ENCODE assay signal across 8 mouse cellular contexts in the genomic region with DNA sequence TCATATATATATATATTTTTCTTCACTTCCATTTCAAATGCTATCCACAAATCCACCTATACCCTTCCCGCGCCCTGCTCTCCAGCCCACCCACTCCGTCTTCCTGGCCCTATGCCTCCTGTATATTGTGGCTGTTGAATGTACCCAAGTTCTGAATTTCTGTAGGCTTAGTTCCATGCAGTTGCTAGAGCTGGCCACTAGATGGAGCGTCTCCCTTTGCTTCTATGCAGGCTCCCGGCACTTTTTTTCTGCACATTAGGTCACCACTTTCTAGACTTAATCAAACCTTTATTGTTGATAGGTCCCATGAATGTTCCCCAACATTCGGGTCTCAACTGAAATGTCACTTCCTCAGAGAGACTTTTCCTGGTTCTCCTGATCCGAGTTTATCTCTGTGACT. TPM values are rescaled to one million over a fixed set of nuclear protein-coding genes. Genes with fewer than 3 reads are reported as not detected.
A peak's percentile ranks its signal among the peaks of the same experiment; 100 is the strongest.
DNase-seq lines count a peak whose midpoint lies in the region; ATAC-seq lines count a peak whose summit lies in the region.

No protein-coding gene starts in this region.

- DNase-seq in cerebellum, adult 11 months: peak; percentile 22
- DNase-seq in ovary, postnatal 14 days (ENCODE audit: low spot score): peak; percentile 22
- DNase-seq in ovary, adult 18-20 months (ENCODE audit: low spot score): no peak
- peak; percentile 25 for DNase-seq in cerebellum, adult 9-11 months
- DNase-seq in heart, postnatal 36 days: peak; percentile 22 to 38
- peak; percentile 23 to 25 for DNase-seq in lung, adult 18-20 months
- DNase-seq in skeletal muscle tissue, adult 2 months (ENCODE audit: low read depth, low spot score): peak; percentile 21

- intact Hi-C loops in heart, postnatal 36 days (cut with DNase I): no loop called here

- ATAC-seq in cerebellum, adult (ENCODE audit: insufficient number of reproducible peaks, low FRiP score, low TSS enrichment): no peak

RNA-seq across cellular contexts. Expression of a gene that starts 55.6 kb away (rescaled TPM):
- under 1 TPM in 1 of 2 experiments, not detected in 1; 0.05 TPM for total RNA-seq in heart, postnatal 36 days (2021)
